Mouse (Mus musculus) gastrocnemius, adult 2 months (tissue): ENCODE data around the gene Slc25a10. TPM values are rescaled to one million over a fixed set of nuclear protein-coding genes. Genes with fewer than 3 reads are reported as not detected.
A peak's percentile ranks its signal among the peaks of the same experiment; 100 is the strongest.

Experiments
- DNase-seq: peaks from one replicate; pipeline ENCODE4 v3.0.0; 2022
- H3K27ac ChIP-seq: fragments of 200-600 bp; 2 replicates; pipeline ENCODE4 v1.8.1; 2022; ENCODE audit warnings: mild to moderate bottlenecking
- H3K4me3 ChIP-seq: fragments of 200-600 bp; 2 replicates; pipeline ENCODE4 v1.8.1; 2022; ENCODE audit warnings: mild to moderate bottlenecking, moderate library complexity
- CTCF ChIP-seq: fragments of 200-600 bp; IDR thresholded peaks from 2 replicates; pipeline ENCODE4 v1.8.1; 2022; ENCODE audit warnings: antibody characterized with exemption, mild to moderate bottlenecking, moderate library complexity
- intact Hi-C: fragments of 180-260 bp; cut with DNase I; formaldehyde crosslinking; loops from one replicate; pipeline ENCODE4 v1.15.1; 2025
- total RNA-seq, 2 experiments: library from RNA; stranded (reverse); gene quantifications; 2 replicates each; pipeline ENCODE4 v1.2.3; 2021

The Slc25a10 gene
- total RNA-seq, 2 experiments from 2014 or later: 2.8 to 4.1 TPM

- no peak for TF ChIP-seq CTCF
- intact Hi-C loops: loop anchor here (2.0 to 5.0 kb wide), 2 partner anchors 19 to 38 kb away; no protein-coding TSS in a partner anchor
- H3K27ac ChIP-seq: peak overlapping the region; percentile 74
- no peak for DNase-seq
- H3K4me3 ChIP-seq: no peak overlapping the region
Measured at GRCm38 (mm10) chr11:120539285-120540014, 47.8 kb downstream of the Slc25a10 start.

DNA sequence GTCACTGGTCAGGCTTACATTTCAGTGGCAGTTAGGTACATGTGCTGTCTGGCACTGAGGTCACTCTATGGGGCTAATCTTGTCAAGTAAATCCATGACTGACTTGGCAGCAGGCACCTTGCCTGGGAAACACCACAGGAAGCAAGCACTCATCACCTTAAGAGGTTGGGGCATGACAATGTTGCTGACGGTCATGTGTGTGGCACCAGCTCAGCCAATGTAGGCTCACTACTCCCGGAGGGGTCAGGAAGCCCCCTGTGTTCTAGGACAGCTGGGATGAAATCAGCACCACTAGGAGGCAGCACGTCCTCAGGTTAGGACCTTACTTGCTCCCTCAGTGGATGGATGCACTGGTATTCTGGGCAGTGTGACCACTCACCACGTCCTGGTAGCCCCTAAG lies 50.3 kb downstream of the Slc25a10 start:
- DNase-seq: peak; percentile 67
- peak overlapping the region; percentile 83 for H3K27ac ChIP-seq

DNA sequence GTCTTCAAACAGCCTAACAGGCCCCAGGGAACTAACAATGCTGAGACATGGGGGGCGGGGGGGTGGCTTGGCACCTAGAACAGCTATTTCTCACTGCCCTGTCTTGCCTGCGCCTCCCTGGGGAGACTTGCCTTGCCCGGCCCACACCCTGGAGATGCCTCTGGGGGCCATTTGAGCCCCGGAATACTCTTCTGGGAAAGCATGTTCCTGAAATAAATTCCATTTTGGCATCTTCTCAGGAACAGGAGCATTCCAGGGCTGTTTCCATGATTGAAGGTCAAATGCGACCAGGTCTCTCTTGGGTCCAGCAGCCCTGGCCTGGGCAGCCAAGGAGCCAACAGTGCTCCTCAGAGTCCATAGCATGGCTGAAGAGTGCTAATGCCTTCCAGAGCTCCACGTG lies 50.7 kb downstream of the Slc25a10 start:
- no peak overlapping the region for H3K4me3 ChIP-seq
- peak overlapping the region; percentile 83 for H3K27ac ChIP-seq
- intact Hi-C loops: loop anchor here (5.0 kb wide), 1 partner anchor 35 kb away; no protein-coding TSS in a partner anchor
- TF ChIP-seq CTCF: no peak
- DNase-seq: no peak

More for the DNA sequence above, 50.3 kb downstream of the Slc25a10 start:
- peak; percentile 68 for TF ChIP-seq CTCF
- intact Hi-C loops: loop anchor here (5.0 kb wide), 1 partner anchor 35 kb away; no protein-coding TSS in a partner anchor
- H3K4me3 ChIP-seq: no peak overlapping the region

DNA sequence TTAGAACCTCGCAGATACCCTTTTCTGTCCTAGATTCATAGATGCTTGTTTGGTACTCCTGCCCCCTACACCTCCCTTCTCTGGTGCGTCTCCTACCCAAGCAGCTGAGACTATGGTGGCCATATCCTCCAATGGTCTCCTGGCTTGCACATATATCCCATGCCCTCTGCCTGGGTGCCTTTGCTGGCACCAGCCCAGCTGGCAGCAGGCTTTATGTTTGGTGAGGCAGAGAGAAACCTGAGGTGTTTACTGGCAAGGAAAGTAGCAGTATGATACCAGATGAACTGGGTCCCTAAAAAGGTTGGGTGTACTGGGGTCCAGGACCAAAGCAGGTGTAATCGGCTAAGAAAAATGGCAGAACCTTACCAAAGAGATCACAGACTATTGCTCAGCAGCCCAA lies 54.3 kb downstream of the Slc25a10 start:
- TF ChIP-seq CTCF: no peak
- DNase-seq: peak; percentile 75
- intact Hi-C loops: no loop called here
- Histone ChIP-seq H3K4me3 (no peak overlapping the region), H3K27ac (peak overlapping the region; percentile 68)

DNA sequence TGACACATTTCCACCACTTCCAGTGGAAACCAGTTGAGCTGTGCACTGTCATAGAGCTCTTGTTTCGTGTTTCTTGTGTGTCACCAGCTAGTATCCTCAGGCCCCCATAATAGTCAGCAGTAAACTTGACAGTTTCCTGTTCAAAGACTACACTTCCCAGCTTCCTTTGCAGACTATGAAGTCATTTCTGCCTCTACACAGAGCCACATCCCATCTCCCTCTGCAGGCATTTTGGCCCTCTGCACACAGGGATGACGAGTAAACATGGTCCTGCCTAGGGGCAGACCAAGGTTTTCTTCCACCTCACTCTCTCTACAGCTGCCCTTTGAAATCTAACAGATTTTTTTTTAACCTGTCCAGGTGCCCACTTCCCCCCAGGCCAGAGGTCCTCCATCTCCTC lies 55.8 kb downstream of the Slc25a10 start:
- intact Hi-C loops: no loop called here
- Histone ChIP-seq H3K27ac (peak overlapping the region; percentile 99), H3K4me3 (peak overlapping the region; percentile 96)
- no peak for DNase-seq
- TF ChIP-seq CTCF: peak; percentile 29; the same call in 1 of the 2 replicates

DNA sequence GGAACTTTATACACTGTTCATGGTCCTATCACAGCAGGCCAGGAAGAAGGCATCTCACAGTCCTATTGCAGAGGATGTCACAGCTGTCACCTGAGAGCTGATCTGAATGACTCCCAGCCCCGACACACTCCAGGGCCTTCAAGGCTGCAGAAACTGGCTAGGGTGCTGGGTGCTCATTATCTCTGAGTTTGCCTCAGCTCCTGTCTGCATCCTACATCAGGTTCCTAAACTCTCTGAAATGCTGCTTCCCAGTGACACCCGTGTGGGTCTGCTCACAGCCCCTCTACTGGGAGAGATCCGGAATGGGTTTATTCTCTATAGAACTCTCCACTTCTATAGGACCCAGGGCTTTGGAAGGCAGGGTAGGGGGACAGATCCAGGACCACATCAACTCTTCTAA lies 56.6 kb downstream of the Slc25a10 start:
- no peak for TF ChIP-seq CTCF
- no peak for DNase-seq
- intact Hi-C loops: loop anchor here (2.0 kb wide), 1 partner anchor 27 kb away; no protein-coding TSS in a partner anchor
- Histone ChIP-seq H3K4me3 (peak overlapping the region; percentile 96), H3K27ac (peak overlapping the region; percentile 99)

- peak overlapping the region; percentile 96 for H3K4me3 ChIP-seq
- no peak for TF ChIP-seq CTCF
- DNase-seq: peak; percentile 49
- intact Hi-C loops: loop anchor here (2.0 kb wide), 1 partner anchor 28 kb away; no protein-coding TSS in a partner anchor
- peak overlapping the region; percentile 99 for H3K27ac ChIP-seq
Measured at GRCm38 (mm10) chr11:120548786-120549167, 57.1 kb downstream of the Slc25a10 start.

Other genes with a start within 250 kb of the Slc25a10 start
- 100 to 1,000 TPM; 201 to 262 TPM for gene Actg1, start 143.3 kb upstream of the Slc25a10 start, total RNA-seq
- gene Fscn2, start 130.3 kb upstream of the Slc25a10 start, total RNA-seq: under 1 TPM in 1 of 2 experiments, not detected in 1; 0.87 TPM
- 10 to 100 TPM; 18.5 to 18.8 TPM for gene Faap100, start 113.1 kb upstream of the Slc25a10 start, total RNA-seq
- gene Nploc4, start 54.1 kb upstream of the Slc25a10 start, total RNA-seq: 10 to 100 TPM; 75.8 to 94.9 TPM
- gene Tspan10, start 49.2 kb upstream of the Slc25a10 start, total RNA-seq: 1 to 10 TPM in 1 of 2 experiments, not detected in 1; 1.1 TPM
- gene Pde6g, start 38.3 kb upstream of the Slc25a10 start, total RNA-seq: 1 to 10 TPM in 1 of 2 experiments, under 1 TPM in 1; 0.41 to 1.2 TPM
- gene Oxld1, start 33.8 kb upstream of the Slc25a10 start, total RNA-seq: 10 to 100 TPM; 19.1 to 31.8 TPM
- 1 to 10 TPM; 5.2 to 7.2 TPM for gene Ccdc137, start 33.7 kb upstream of the Slc25a10 start, total RNA-seq
- 1 to 10 TPM; 5.6 to 6.3 TPM for gene Arl16, start 24.2 kb upstream of the Slc25a10 start, total RNA-seq
- 100 to 1,000 TPM; 120 to 177 TPM for gene Mrpl12, start 7.2 kb upstream of the Slc25a10 start, total RNA-seq
- gene Gcgr, start 38.9 kb downstream of the Slc25a10 start, total RNA-seq: under 1 TPM in 1 of 2 experiments, not detected in 1; 0.33 TPM
- 10 to 100 TPM; 21.7 to 22.1 TPM for gene Mcrip1, start 57.9 kb downstream of the Slc25a10 start, total RNA-seq
- 100 to 1,000 TPM; 188 to 418 TPM for gene Ppp1r27, start 59.3 kb downstream of the Slc25a10 start, total RNA-seq
- 100 to 1,000 TPM; 201 to 240 TPM for gene P4hb, start 81.4 kb downstream of the Slc25a10 start, total RNA-seq
- 10 to 100 TPM; 72.1 to 89.6 TPM for gene Arhgdia, start 89.8 kb downstream of the Slc25a10 start, total RNA-seq
- 10 to 100 TPM; 36.0 to 44.7 TPM for gene Alyref, start 106.5 kb downstream of the Slc25a10 start, total RNA-seq
- 10 to 100 TPM; 45.3 to 58.5 TPM for gene Anapc11, start 106.6 kb downstream of the Slc25a10 start, total RNA-seq
- under 1 TPM in 1 of 2 experiments, not detected in 1; 0.78 TPM for gene Npb, start 116.6 kb downstream of the Slc25a10 start, total RNA-seq
- gene Pcyt2, start 126.1 kb downstream of the Slc25a10 start, total RNA-seq: 10 to 100 TPM; 30.6 to 39.2 TPM
- 1 to 10 TPM; 4.1 to 4.7 TPM for gene Sirt7, start 133.4 kb downstream of the Slc25a10 start, total RNA-seq
- gene Mafg, start 141.8 kb downstream of the Slc25a10 start, total RNA-seq: 10 to 100 TPM; 53.1 to 68.2 TPM
- gene Pycr1, start 151.9 kb downstream of the Slc25a10 start, total RNA-seq: 1 to 10 TPM; 3.5 to 3.8 TPM
- gene Myadml2, start 156.3 kb downstream of the Slc25a10 start, total RNA-seq: 100 to 1,000 TPM; 109 to 157 TPM
- not detected for gene Notum, start 169.3 kb downstream of the Slc25a10 start, total RNA-seq
- gene Aspscr1, start 181.1 kb downstream of the Slc25a10 start, total RNA-seq: 10 to 100 TPM; 31.2 to 32.4 TPM
- 10 to 100 TPM; 22.1 to 32.3 TPM for gene Cenpx, start 221.9 kb downstream of the Slc25a10 start, total RNA-seq
- gene Lrrc45, start 222.1 kb downstream of the Slc25a10 start, total RNA-seq: 1 to 10 TPM; 3.6 to 4.4 TPM
- 1 to 10 TPM in 1 of 2 experiments, under 1 TPM in 1; 0.87 to 1.3 TPM for gene Rac3, start 229.6 kb downstream of the Slc25a10 start, total RNA-seq
- gene Dcxr, start 235.4 kb downstream of the Slc25a10 start, total RNA-seq: 1 to 10 TPM; 6.3 to 8.6 TPM
- gene Cbr2, start 240.3 kb downstream of the Slc25a10 start, total RNA-seq: 10 to 100 TPM in 1 of 2 experiments, 1 to 10 TPM in 1; 9.1 to 15.4 TPM